Mouse (Mus musculus) liver, adult 2 months (tissue): ENCODE data around the gene Gpc3. TPM values are rescaled to one million over a fixed set of nuclear protein-coding genes. Genes with fewer than 3 reads are reported as not detected.

Experiments
- DNase-seq: peaks from one replicate; pipeline ENCODE4 v3.0.0-alpha.2; 2011; ENCODE audit warnings: low read depth, low spot score; ENCODE audit errors: extremely low read depth
- H3K27ac ChIP-seq: fragments of 200-500 bp; replicated peaks from 2 replicates; pipeline ENCODE4 v1.5.1; 2012; ENCODE audit warnings: low read depth, mild to moderate bottlenecking, control low read depth, inconsistent platforms, low read length; ENCODE audit not compliant: insufficient read depth
- H3K27me3 ChIP-seq: fragments of 200-500 bp; 2 replicates; pipeline ENCODE4 v1.6.1; 2012; ENCODE audit warnings: mild to moderate bottlenecking, moderate library complexity, low read length, inconsistent platforms; ENCODE audit not compliant: control insufficient read depth, insufficient read depth
- H3K36me3 ChIP-seq: fragments of 200-500 bp; 2 replicates; pipeline ENCODE4 v1.6.1; 2012; ENCODE audit warnings: low read length, inconsistent platforms; ENCODE audit not compliant: control insufficient read depth, insufficient read depth
- H3K4me1 ChIP-seq: fragments of 200-500 bp; 2 replicates; pipeline ENCODE4 v1.6.1; 2011; ENCODE audit warnings: low read length; ENCODE audit not compliant: control insufficient read depth, insufficient read depth
- H3K4me3 ChIP-seq: fragments of 200-500 bp; 2 replicates; pipeline ENCODE4 v1.5.1; 2011; ENCODE audit warnings: low read depth, mild to moderate bottlenecking, control low read depth, low read length, moderate library complexity; ENCODE audit not compliant: insufficient read depth
- H3K79me2 ChIP-seq: fragments of 200-500 bp; 2 replicates; pipeline ENCODE4 v1.6.1; 2012; ENCODE audit warnings: inconsistent platforms, mild to moderate bottlenecking, low read length, moderate library complexity; ENCODE audit not compliant: control insufficient read depth, insufficient read depth
- H3K9ac ChIP-seq: fragments of 200-500 bp; 2 replicates; pipeline ENCODE4 v1.6.1; 2012; ENCODE audit warnings: low read depth, mild to moderate bottlenecking, control low read depth, inconsistent platforms, low read length
- CTCF ChIP-seq: fragments of 200-500 bp; IDR thresholded peaks from 2 replicates; pipeline ENCODE4 v1.5.1; 2011; ENCODE audit warnings: low read depth, low read length, control low read depth
- POLR2A ChIP-seq: fragments of 200-500 bp; IDR thresholded peaks from 2 replicates; pipeline ENCODE4 v1.6.1; 2011; ENCODE audit warnings: low read length, control low read depth; ENCODE audit not compliant: insufficient read depth; ENCODE audit errors: extremely low read depth
- WGBS: fragments of 180-500 bp; shearing (Covaris S2); methylation state at CpG from one replicate; pipeline ENCODE4 v1.1.7; 2018; 5-methylcytosine and 5-hydroxymethylcytosine counted together
- polyA plus RNA-seq: library from polyadenylated mRNA; depleted of rRNA; stranded (reverse); fragments of >200 nt; gene quantifications from 2 replicates; pipeline ENCODE4 v1.2.3, GENCODE M21; 2012
- total RNA-seq: library from RNA; depleted of rRNA; stranded (reverse); fragments of >200 nt; gene quantifications from 2 replicates; pipeline ENCODE4 v1.2.3, GENCODE M21; 2014

Gene Gpc3
- total and polyA plus RNA-seq, 2 experiments, result 0.65 to 0.86 TPM

DNA sequence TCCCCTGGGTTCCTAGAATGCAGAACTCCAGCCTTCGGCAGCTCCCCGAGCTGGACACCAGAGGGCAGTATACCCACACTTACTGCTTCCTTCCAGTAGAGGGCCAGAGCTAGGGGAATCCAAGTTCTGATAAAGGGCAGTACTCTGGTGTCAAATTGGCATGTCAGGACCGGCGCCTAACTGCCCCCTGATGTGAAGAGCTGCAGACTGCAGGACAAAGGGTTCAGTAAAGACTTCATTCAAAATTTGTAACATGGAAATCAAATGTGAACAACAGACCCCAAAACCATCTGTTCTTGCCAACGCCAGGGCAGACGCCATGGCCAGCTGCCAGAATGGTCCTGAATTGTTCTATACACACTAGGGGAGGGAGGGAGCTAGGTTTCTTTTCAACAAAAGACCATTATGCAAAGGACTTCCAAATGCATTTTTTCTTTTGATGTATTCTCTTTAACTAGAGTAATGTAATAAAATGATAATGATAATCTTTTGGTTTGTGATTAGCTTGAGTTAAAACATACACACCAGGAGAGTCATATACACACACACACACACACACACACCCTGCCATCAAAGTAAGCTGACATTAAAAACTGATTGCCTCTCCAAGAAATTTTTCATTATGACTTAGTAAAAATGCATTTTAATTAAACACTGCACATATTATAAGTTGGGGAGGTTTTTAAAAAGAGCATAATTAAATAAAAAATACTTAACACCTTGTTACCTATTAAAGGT is 160.1 kb downstream of the Gpc3 start:
- no peak for TF ChIP-seq POLR2A
- peak; percentile 93 for TF ChIP-seq CTCF
- H3K79me2 ChIP-seq, result no peaks in the 10 kb centered on the region
- WGBS, result 24% methylated on average over 6 of the region's 6 CpGs

DNA sequence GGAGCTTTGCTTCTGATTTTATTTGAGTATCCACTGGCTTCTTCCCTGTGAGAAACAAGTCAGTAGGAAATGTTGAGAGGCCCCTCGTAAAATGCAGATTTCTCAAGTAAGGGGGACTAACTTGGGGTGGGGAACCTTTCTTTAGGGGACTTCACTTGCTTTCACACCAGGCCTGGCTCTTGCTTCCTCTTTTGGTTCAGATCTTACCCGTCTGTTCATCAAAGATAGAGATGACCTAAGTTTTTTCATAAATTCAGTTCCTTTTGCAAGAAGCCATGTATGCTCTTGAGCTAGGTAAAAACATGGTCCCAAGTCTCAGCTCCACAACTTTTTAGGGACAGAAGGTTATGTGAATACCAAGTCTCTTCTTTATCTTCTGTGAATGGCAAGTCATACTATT is 164.6 kb downstream of the Gpc3 start:
- TF ChIP-seq CTCF (no peak), POLR2A (no peak)
- no peak overlapping the region for H3K9ac ChIP-seq
- no peaks in the 10 kb centered on the region; the same call in 1 of the 2 replicates for H3K4me1 ChIP-seq
- no peaks in the 10 kb centered on the region for H3K36me3 ChIP-seq
- H3K4me3 ChIP-seq, result no peak overlapping the region
- no peaks in the 10 kb centered on the region for H3K79me2 ChIP-seq
- no peak for DNase-seq
- 80% methylated on average over 2 of the region's 2 CpGs for WGBS
- H3K27me3 ChIP-seq, result no peaks in the 10 kb centered on the region
- no peak overlapping the region for H3K27ac ChIP-seq

More for the DNA sequence above, 160.1 kb downstream of the Gpc3 start:
- Histone ChIP-seq H3K4me1 (no peaks in the 10 kb centered on the region; the same call in 1 of the 2 replicates), H3K27ac (no peak overlapping the region), H3K36me3 (no peaks in the 10 kb centered on the region), H3K9ac (no peak overlapping the region), H3K27me3 (no peaks in the 10 kb centered on the region), H3K4me3 (no peak overlapping the region)
- peak; percentile 33 for DNase-seq

DNA sequence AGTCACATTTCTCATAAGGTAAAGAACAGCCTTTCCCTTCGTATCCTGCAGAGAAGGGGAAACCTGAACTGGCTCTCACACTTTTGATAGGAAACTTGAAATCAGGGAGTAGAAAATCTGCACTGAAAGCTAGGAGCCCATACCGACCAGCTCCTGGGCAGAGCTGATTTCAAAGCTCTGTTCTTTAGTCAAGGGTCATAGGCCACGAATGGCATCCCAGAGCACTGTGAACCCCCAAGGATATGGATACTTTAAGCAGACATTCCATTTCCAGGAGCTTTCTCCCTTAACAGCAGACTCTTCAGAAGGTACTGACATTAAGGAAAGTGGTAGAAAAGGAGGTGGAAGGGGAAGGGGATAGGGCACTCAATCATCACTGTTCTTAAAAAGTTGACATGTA is 165.3 kb downstream of the Gpc3 start:
- H3K36me3 ChIP-seq, result no peaks in the 10 kb centered on the region
- H3K27ac ChIP-seq, result no peak overlapping the region
- H3K27me3 ChIP-seq, result no peaks in the 10 kb centered on the region
- DNase-seq, result no peak
- WGBS, result 72% methylated on average over 3 of the region's 3 CpGs
- no peak overlapping the region for H3K4me3 ChIP-seq
- no peaks in the 10 kb centered on the region; the same call in 1 of the 2 replicates for H3K4me1 ChIP-seq
- no peaks in the 10 kb centered on the region for H3K79me2 ChIP-seq
- no peak overlapping the region for H3K9ac ChIP-seq
- TF ChIP-seq POLR2A, result no peak
- no peak for TF ChIP-seq CTCF

DNA sequence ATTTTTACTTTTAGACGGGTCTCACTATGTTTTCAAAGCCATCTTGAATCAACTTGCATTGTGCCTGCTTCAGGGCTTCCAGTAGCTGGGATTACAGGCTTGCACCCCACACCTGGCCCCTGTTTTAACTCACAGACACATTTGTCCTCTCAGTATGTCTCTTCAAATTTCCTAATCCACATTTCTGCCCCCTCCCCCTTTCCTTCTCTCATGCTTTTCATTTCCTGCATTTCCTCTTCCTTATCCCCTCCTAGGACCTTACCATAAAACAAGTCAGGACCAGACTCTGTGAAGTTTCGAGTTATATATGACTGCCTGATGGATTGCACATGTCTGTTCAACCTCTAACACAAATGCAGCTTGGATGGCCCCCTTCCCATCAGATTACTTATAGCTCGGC is 167.2 kb downstream of the Gpc3 start:
- no peak for TF ChIP-seq CTCF
- no peak for TF ChIP-seq POLR2A
- Histone ChIP-seq H3K27ac (no peak overlapping the region), H3K4me1 (no peaks in the 10 kb centered on the region), H3K79me2 (no peaks in the 10 kb centered on the region), H3K9ac (no peak overlapping the region), H3K36me3 (no peaks in the 10 kb centered on the region), H3K4me3 (no peak overlapping the region), H3K27me3 (no peaks in the 10 kb centered on the region)
- no peak for DNase-seq
- 74% methylated on average over 3 of the region's 3 CpGs for WGBS

DNA sequence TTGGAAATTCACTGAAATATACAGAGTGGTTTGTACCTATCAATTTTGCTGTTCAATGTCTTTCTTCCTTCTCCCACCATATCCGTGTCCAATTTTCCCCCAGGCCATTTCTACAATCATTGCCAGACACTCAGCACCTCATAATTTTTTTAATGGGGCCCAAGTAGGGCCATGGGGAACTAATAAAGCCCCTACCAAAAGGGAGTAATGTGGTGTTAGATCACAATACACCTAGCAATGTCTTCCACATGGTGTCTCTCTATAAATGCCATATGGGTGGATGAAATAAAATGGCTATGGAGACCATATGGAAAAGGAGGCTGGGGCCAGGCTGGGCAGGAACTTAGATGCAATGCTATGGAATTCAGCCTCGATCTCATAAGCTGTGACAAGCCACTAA is 168.8 kb downstream of the Gpc3 start:
- H3K27me3 ChIP-seq, result no peaks in the 10 kb centered on the region
- 82% methylated on average over 2 of the region's 2 CpGs for WGBS
- no peak for TF ChIP-seq POLR2A
- no peak for TF ChIP-seq CTCF
- no peaks in the 10 kb centered on the region for H3K36me3 ChIP-seq
- no peak overlapping the region for H3K27ac ChIP-seq
- H3K79me2 ChIP-seq, result no peaks in the 10 kb centered on the region
- no peak for DNase-seq
- no peak overlapping the region for H3K9ac ChIP-seq
- no peaks in the 10 kb centered on the region for H3K4me1 ChIP-seq
- no peak overlapping the region for H3K4me3 ChIP-seq

DNA sequence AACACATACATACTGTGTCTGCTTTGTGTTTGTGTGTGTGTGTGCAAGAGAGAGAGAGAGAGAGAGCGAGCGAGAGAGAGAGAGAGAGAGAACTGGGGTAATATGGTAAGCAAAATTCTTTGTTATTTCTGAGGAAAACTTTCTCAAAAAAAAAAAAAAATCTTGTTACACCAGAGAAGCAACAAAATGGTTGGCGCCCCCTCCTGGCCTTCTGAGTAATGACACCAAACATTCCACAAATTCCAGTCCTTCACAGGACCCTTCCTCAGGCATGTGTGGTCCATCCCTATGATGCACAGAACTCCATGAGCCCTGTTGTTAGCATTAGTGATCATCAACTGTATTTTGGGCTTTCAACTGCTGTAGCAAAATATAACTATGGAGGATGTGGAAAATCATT is 172.0 kb downstream of the Gpc3 start:
- H3K27me3 ChIP-seq, result no peaks in the 10 kb centered on the region
- no peaks in the 10 kb centered on the region for H3K36me3 ChIP-seq
- 77% methylated on average over 3 of the region's 3 CpGs for WGBS
- H3K4me3 ChIP-seq, result no peak overlapping the region
- no peak overlapping the region for H3K27ac ChIP-seq
- no peak overlapping the region for H3K9ac ChIP-seq
- no peak for TF ChIP-seq CTCF
- no peak for TF ChIP-seq POLR2A
- H3K79me2 ChIP-seq, result no peaks in the 10 kb centered on the region
- H3K4me1 ChIP-seq, result no peaks in the 10 kb centered on the region
- no peak for DNase-seq
